Comparison of ENCODE assay signal across 24 mouse cellular contexts in the genomic region with DNA sequence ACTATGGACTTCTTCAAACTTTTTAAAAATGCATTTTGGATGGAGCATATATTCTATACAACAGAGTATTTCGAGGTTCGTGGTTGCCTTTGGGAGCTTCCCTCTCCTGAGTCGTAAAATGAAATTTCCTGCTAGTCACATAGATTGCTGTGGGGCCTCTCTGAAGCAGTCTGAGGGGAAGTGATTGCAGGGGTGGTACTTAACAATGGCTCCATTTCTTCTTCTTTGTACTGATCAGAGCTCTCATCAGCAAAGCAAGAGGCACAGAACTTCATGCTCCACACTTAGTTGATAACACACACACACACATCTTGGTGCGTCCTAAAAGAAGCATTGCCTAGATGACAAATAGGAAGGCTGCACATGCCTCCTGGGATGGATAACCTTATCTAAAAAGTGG.
DNase-seq lines count a peak whose midpoint lies in the region; ATAC-seq and TF ChIP-seq lines count a peak whose summit lies in the region.
"Had no signal": no experiment of that assay in that cellular context is flagged by ENCODE, and none has a peak within 500 bp of the region (broad histone marks: within the 10 kb centered on the region; RNA-seq: fewer than 3 reads in every experiment).

No protein-coding gene starts in this region.

- H3K4me1 ChIP-seq in liver, postnatal 0 days (ENCODE audit: insufficient read depth): peaks cover 23% of the 10 kb centered on the region
- H3K4me1 ChIP-seq in intestine, embryonic 15.5 days (replicated peaks): peaks cover 24% of the 10 kb centered on the region
- H3K4me1 ChIP-seq in small intestine, adult 2 months (ENCODE audit: control insufficient read depth, insufficient read depth, insufficient read length, low read length): peaks cover 43% of the 10 kb centered on the region

- no peak overlapping the region for H3K4me3 ChIP-seq in liver, postnatal 0 days (ENCODE audit: low read depth, low read length)
- no peak overlapping the region for H3K4me3 ChIP-seq in intestine, embryonic 15.5 days (replicated peaks)
- H3K4me3 ChIP-seq in small intestine, adult 2 months (ENCODE audit: low read depth, low read length): no peak overlapping the region
- H3K4me3 ChIP-seq: embryonic facial prominence, embryonic 12.5 days; embryonic facial prominence, embryonic 15.5 days; forebrain, embryonic 12.5 days; forebrain, embryonic 15.5 days; heart, embryonic 10.5 days; heart, embryonic 13.5 days had no signal

- intact Hi-C loops in left cerebral cortex, postnatal 36 days (cut with DNase I): loop anchor here (10.0 kb wide), 1 partner anchor 145 kb away; no protein-coding TSS in a partner anchor

- no peaks in the 10 kb centered on the region for H3K36me3 ChIP-seq in liver, postnatal 0 days (replicated peaks; ENCODE audit: insufficient read depth, low read length)
- H3K36me3 ChIP-seq in intestine, embryonic 15.5 days: no peaks in the 10 kb centered on the region
- H3K36me3 ChIP-seq in small intestine, adult 2 months (ENCODE audit: control insufficient read depth, insufficient read depth, low read length): no peaks in the 10 kb centered on the region
- H3K36me3 ChIP-seq: embryonic facial prominence, embryonic 12.5 days; embryonic facial prominence, embryonic 15.5 days; forebrain, embryonic 12.5 days; forebrain, embryonic 15.5 days; heart, embryonic 10.5 days; heart, embryonic 13.5 days had no signal

- TF ChIP-seq CTCF in liver, postnatal 0 days (IDR thresholded peaks at IDR 0.05; ENCODE audit: low read depth): no peak
- TF ChIP-seq CTCF in small intestine, adult 2 months (IDR thresholded peaks at IDR 0.05; ENCODE audit: extremely low read depth, insufficient read length, insufficient replicate concordance, low read depth, low read length): no peak

- H3K9ac ChIP-seq in liver, postnatal 0 days (replicated peaks): no peak overlapping the region
- H3K9ac ChIP-seq in intestine, embryonic 15.5 days: no peak overlapping the region
- H3K9ac ChIP-seq: embryonic facial prominence, embryonic 12.5 days; embryonic facial prominence, embryonic 15.5 days; forebrain, embryonic 12.5 days; forebrain, embryonic 15.5 days; heart, embryonic 13.5 days; hindbrain, embryonic 14.5 days had no signal

- H3K27ac ChIP-seq in liver, postnatal 0 days (ENCODE audit: low read depth): 0 out of 2 replicates have a peak overlapping the region, but pooled peaks have one; percentile 24
- H3K27ac ChIP-seq in intestine, embryonic 15.5 days: peak overlapping the region; percentile 57
- peak overlapping the region; percentile 87 for H3K27ac ChIP-seq in small intestine, adult 2 months (ENCODE audit: insufficient read depth, low read depth, low read length)
- H3K27ac ChIP-seq: embryonic facial prominence, embryonic 12.5 days; embryonic facial prominence, embryonic 15.5 days; forebrain, embryonic 12.5 days; forebrain, embryonic 15.5 days; heart, embryonic 10.5 days; heart, embryonic 13.5 days; hindbrain, embryonic 14.5 days; hindbrain, postnatal 0 days had no signal

- WGBS in liver, postnatal 0 days (ENCODE audit: insufficient replicate concordance): 21% methylated on average over 4 of the region's 4 CpGs
- 33% methylated on average over 4 of the region's 4 CpGs for WGBS in intestine, embryonic 15.5 days
- WGBS in small intestine, adult 2 months: 24% methylated on average over 4 of the region's 4 CpGs

- DNase-seq in liver, postnatal 0 days: no peak
- DNase-seq in liver: no peak
- no peak for DNase-seq in cerebellum, postnatal 25 days
- no peak for DNase-seq in left cerebral cortex, postnatal 36 days (ENCODE audit: low spot score in 2 of 2)
- DNase-seq: adrenal gland, postnatal 10 days; adrenal gland, postnatal 36 days; cerebellum, adult 18-20 months; cerebellum, adult 9-10 months; cerebellum, postnatal 14 days; gastrocnemius, postnatal 25 days; heart, adult 18-20 months; heart, postnatal 14 days; heart, postnatal 4 days had no signal

- no peaks in the 10 kb centered on the region for H3K27me3 ChIP-seq in liver, postnatal 0 days (ENCODE audit: insufficient read depth, low read length)
- H3K27me3 ChIP-seq in intestine, embryonic 15.5 days (replicated peaks): no peaks in the 10 kb centered on the region
- H3K27me3 ChIP-seq in small intestine, adult 2 months (ENCODE audit: control insufficient read depth, insufficient read depth, low read length): no peaks in the 10 kb centered on the region
- H3K27me3 ChIP-seq: embryonic facial prominence, embryonic 12.5 days; embryonic facial prominence, embryonic 15.5 days; forebrain, embryonic 12.5 days; forebrain, embryonic 15.5 days; heart, embryonic 13.5 days; Patski had no signal

- H3K9me3 ChIP-seq in liver, postnatal 0 days (ENCODE audit: low read length): no peaks in the 10 kb centered on the region
- no peaks in the 10 kb centered on the region for H3K9me3 ChIP-seq in intestine, embryonic 15.5 days
- H3K9me3 ChIP-seq: embryonic facial prominence, embryonic 12.5 days; embryonic facial prominence, embryonic 15.5 days; forebrain, embryonic 12.5 days; forebrain, embryonic 15.5 days; heart, embryonic 10.5 days; heart, embryonic 13.5 days had no signal

- no peak for ATAC-seq in liver, postnatal 0 days
- ATAC-seq in intestine, embryonic 15.5 days: peak; percentile 73
- ATAC-seq: forebrain, embryonic 15.5 days; hindbrain, postnatal 0 days; Patski had no signal

- H3K4me2 ChIP-seq in liver, postnatal 0 days (ENCODE audit: low read depth, low read length): no peak overlapping the region
- no peak overlapping the region for H3K4me2 ChIP-seq in intestine, embryonic 15.5 days (replicated peaks)
- H3K4me2 ChIP-seq: embryonic facial prominence, embryonic 12.5 days; embryonic facial prominence, embryonic 15.5 days; forebrain, embryonic 12.5 days; forebrain, embryonic 15.5 days; heart, embryonic 13.5 days; hindbrain, embryonic 14.5 days had no signal

- TF ChIP-seq EP300 in liver, postnatal 0 days (IDR thresholded peaks at IDR 0.05; ENCODE audit: low read depth): no peak

- TF ChIP-seq POLR2A in small intestine, adult 2 months (IDR thresholded peaks at IDR 0.05; ENCODE audit: low read depth, low read length): no peak

Comparison
In these comparisons a context has a peak if more than half of its experiments do, and no peak if none do; other contexts are left out.
1. H3K27ac ChIP-seq: peak in every context shown above with its lines; median percentile 87 in small intestine, adult 2 months; 57 in intestine, embryonic 15.5 days; 24 in liver, postnatal 0 days.